Mouse (Mus musculus) kidney, adult 2 months (tissue): ENCODE data around the gene Rab2b.

Experiments used
- CTCF ChIP-seq: fragments of 200-500 bp; conservative IDR thresholded peaks from 2 replicates; pipeline ENCODE4 v1.5.1; 2011; ENCODE audit warnings: low read depth, mild to moderate bottlenecking, control low read depth, low read length, moderate library complexity, mixed read lengths; ENCODE audit not compliant: insufficient read depth, insufficient read length
- POLR2A ChIP-seq: fragments of 200-500 bp; IDR thresholded peaks from one replicate; pipeline ENCODE4 v1.6.1; 2011; ENCODE audit warnings: low read depth, low read length, control low read depth

GRCm38 (mm10) chr14:52225972-52226371 lies 53.4 kb downstream of the Rab2b start:
- TF ChIP-seq POLR2A = no peak
- TF ChIP-seq CTCF = no peak
